Mouse (Mus musculus) CH12.LX (cell line): Measurements from ENCODE around the gene Socs5.

Source experiments
- CTCF ChIP-seq, 2 experiments: IDR thresholded peaks in 1 of 2; conservative IDR thresholded peaks in 1 of 2; 2 replicates each; pipeline ENCODE4 v1.5.1; 2011 to 2012; ENCODE audit warnings: low read depth in 2 of 2, low read length in 2 of 2, improper control_type of control experiment in 1 of 2, inconsistent platforms in 1 of 2, mild to moderate bottlenecking in 1 of 2, moderate library complexity in 1 of 2
- E2F4 ChIP-seq: IDR thresholded peaks from 2 replicates; pipeline ENCODE4 v1.6.1; 2011; ENCODE audit warnings: low read depth, low read length, improper control_type of control experiment; ENCODE audit not compliant: insufficient replicate concordance
- EP300 ChIP-seq: IDR thresholded peaks from 2 replicates; pipeline ENCODE4 v1.6.1; 2011; ENCODE audit warnings: low read length, improper control_type of control experiment
- ETS1 ChIP-seq: conservative IDR thresholded peaks from 2 replicates; pipeline ENCODE4 v1.6.1; 2012; ENCODE audit warnings: low read depth, mild to moderate bottlenecking, inconsistent platforms, low read length, improper control_type of control experiment, moderate library complexity
- KAT2A ChIP-seq: IDR thresholded peaks from 2 replicates; pipeline ENCODE4 v1.6.1; 2012; ENCODE audit warnings: low read length, improper control_type of control experiment, inconsistent platforms; ENCODE audit not compliant: insufficient replicate concordance
- MAX ChIP-seq: IDR thresholded peaks from 2 replicates; pipeline ENCODE4 v1.6.1; 2011; ENCODE audit warnings: low read length, improper control_type of control experiment
- MYC ChIP-seq: IDR thresholded peaks from 2 replicates; pipeline ENCODE4 v1.6.1; 2011; ENCODE audit warnings: low read depth, mild to moderate bottlenecking, improper control_type of control experiment, low read length
- POLR2A ChIP-seq: IDR thresholded peaks from 2 replicates; pipeline ENCODE4 v1.6.1; 2011; ENCODE audit warnings: low read depth, mild to moderate bottlenecking, improper control_type of control experiment, low read length
- RAD21 ChIP-seq: IDR thresholded peaks from 2 replicates; pipeline ENCODE4 v1.6.1; 2011; ENCODE audit warnings: low read depth, mild to moderate bottlenecking, low read length, improper control_type of control experiment, moderate library complexity
- TCF12 ChIP-seq: IDR thresholded peaks from 2 replicates; pipeline ENCODE4 v1.6.1; 2014; ENCODE audit warnings: low read depth, mild to moderate bottlenecking, inconsistent platforms, low read length, improper control_type of control experiment
- UBTF ChIP-seq: IDR thresholded peaks from 2 replicates; pipeline ENCODE4 v1.6.1; 2012; ENCODE audit warnings: low read depth, mild to moderate bottlenecking, inconsistent platforms, low read length, improper control_type of control experiment, moderate library complexity
- USF1 ChIP-seq: IDR thresholded peaks from 2 replicates; pipeline ENCODE4 v1.6.1; 2014; ENCODE audit warnings: low read depth, mild to moderate bottlenecking, inconsistent platforms, low read length, improper control_type of control experiment
- ZKSCAN1 ChIP-seq: IDR thresholded peaks from 2 replicates; pipeline ENCODE4 v1.6.1; 2012; ENCODE audit warnings: low read depth, inconsistent platforms, low read length, improper control_type of control experiment, borderline replicate concordance

GRCm38 (mm10) chr17:87141188-87141935 is 33.9 kb downstream of the Socs5 start:
- no peak for TF ChIP-seq CTCF (conservative IDR thresholded peaks at IDR 0.05 in 1 of 2, IDR thresholded peaks at IDR 0.05 in 1 of 2; ENCODE audit: low read depth in 2 of 2, low read length in 2 of 2)
- no peak for TF ChIP-seq USF1
- no peak for TF ChIP-seq POLR2A
- TF ChIP-seq MAX, result no peak
- no peak for TF ChIP-seq UBTF
- TF ChIP-seq E2F4, result no peak
- TF ChIP-seq ZKSCAN1, result no peak
- no peak for TF ChIP-seq TCF12
- no peak for TF ChIP-seq MYC
- no peak for TF ChIP-seq RAD21
- no peak for TF ChIP-seq KAT2A
- TF ChIP-seq ETS1, result no peak
- TF ChIP-seq EP300, result no peak
